Mouse (Mus musculus) thymus, adult 2 months (tissue): ENCODE data around the gene Stard10. TPM values are rescaled to one million over a fixed set of nuclear protein-coding genes. Genes with fewer than 3 reads are reported as not detected.
A peak's percentile ranks its signal among the peaks of the same experiment; 100 is the strongest.

ENCODE experiments used
- DNase-seq: peaks from one replicate; pipeline ENCODE4 v3.0.0; 2021
- H3K27ac ChIP-seq: fragments of 200-500 bp; 2 replicates; pipeline ENCODE4 v1.5.1; 2012; ENCODE audit warnings: low read length, control low read depth; ENCODE audit not compliant: control insufficient read depth, insufficient read depth
- H3K27me3 ChIP-seq: fragments of 200-500 bp; 2 replicates; pipeline ENCODE4 v1.6.1; 2012; ENCODE audit warnings: mild to moderate bottlenecking, low read length, moderate library complexity, mixed read lengths; ENCODE audit not compliant: control insufficient read depth, insufficient read depth
- H3K36me3 ChIP-seq: fragments of 200-500 bp; 2 replicates; pipeline ENCODE4 v1.6.1; 2012; ENCODE audit warnings: mild to moderate bottlenecking, low read length, moderate library complexity; ENCODE audit not compliant: control insufficient read depth, insufficient read depth
- H3K4me1 ChIP-seq: fragments of 200-500 bp; replicated peaks from 2 replicates; pipeline ENCODE4 v1.6.1; 2012; ENCODE audit warnings: low read length; ENCODE audit not compliant: control insufficient read depth, insufficient read depth
- H3K4me3 ChIP-seq: fragments of 200-500 bp; 2 replicates; pipeline ENCODE4 v1.5.1; 2012; ENCODE audit warnings: mild to moderate bottlenecking, low read length, control low read depth, moderate library complexity; ENCODE audit not compliant: control insufficient read depth, insufficient read depth
- CTCF ChIP-seq: fragments of 200-500 bp; IDR thresholded peaks from 2 replicates; pipeline ENCODE4 v1.5.1; 2012; ENCODE audit warnings: mild to moderate bottlenecking, control low read depth, low read length, moderate library complexity, borderline replicate concordance; ENCODE audit not compliant: control insufficient read depth, poor library complexity, insufficient read depth; ENCODE audit errors: extremely low read depth
- POLR2A ChIP-seq: fragments of 200-500 bp; IDR thresholded peaks from 2 replicates; pipeline ENCODE4 v1.6.1; 2012; ENCODE audit warnings: mild to moderate bottlenecking, low read length, control low read depth, moderate library complexity; ENCODE audit not compliant: control insufficient read depth, poor library complexity, insufficient read depth; ENCODE audit errors: extremely low read depth
- WGBS: fragments of 180-500 bp; shearing (Covaris S2); methylation state at CpG from one replicate; pipeline ENCODE4 v1.1.7; 2018; 5-methylcytosine and 5-hydroxymethylcytosine counted together
- polyA plus RNA-seq: library from polyadenylated mRNA; depleted of rRNA; stranded (reverse); fragments of >200 nt; gene quantifications from 2 replicates; pipeline ENCODE4 v1.2.3, GENCODE M21; 2012

Stard10 gene
- polyA plus RNA-seq, 1 experiment = 31.4 TPM

GRCm38 (mm10) chr7:101320399-101321217, 3.7 kb downstream of the Stard10 start:
- H3K4me1 ChIP-seq = peaks cover 22% of the 10 kb centered on the region
- DNase-seq = peak; percentile 42

DNA sequence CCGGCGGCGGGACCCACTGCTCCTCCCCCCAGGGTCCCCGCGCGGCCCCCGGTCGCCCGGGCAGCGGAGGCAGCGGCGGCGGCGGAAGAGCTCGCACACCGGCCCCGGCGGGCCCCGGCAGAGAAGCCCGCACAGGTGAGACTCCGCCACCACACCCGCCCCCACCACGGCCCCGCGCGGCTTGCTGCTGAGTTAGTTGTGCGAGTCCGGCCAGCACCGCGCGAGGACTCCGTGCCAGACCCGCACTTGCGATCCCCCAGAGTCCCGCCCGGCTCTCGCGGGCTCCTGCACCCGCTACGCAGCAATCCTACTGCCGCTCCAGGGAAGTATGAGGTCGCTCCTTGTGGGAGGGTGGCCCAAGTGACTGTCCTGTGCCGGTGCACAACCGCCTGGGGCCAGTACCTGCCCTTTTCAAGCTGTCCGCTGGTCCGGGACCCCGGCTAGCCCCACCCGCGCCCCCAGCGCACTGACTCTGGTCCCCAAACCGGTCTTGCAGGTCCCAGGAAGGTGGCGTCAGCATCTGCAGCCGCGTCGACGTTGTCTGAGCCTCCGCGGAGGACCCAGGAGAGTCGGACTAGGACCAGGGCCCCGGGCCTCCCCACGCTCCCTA, 4.4 kb downstream of the Stard10 start:
- Histone ChIP-seq H3K4me3 (peak overlapping the region; percentile 63), H3K36me3 (no peaks in the 10 kb centered on the region), H3K27me3 (no peaks in the 10 kb centered on the region), H3K27ac (no peak overlapping the region), H3K4me1 (peaks cover 22% of the 10 kb centered on the region)
- TF ChIP-seq CTCF (no peak), POLR2A (no peak)
- WGBS = 2% methylated on average over 55 of the region's 61 CpGs
- peak; percentile 37 for DNase-seq

More at GRCm38 (mm10) chr7:101320399-101321217, 3.7 kb downstream of the Stard10 start:
- Histone ChIP-seq H3K27ac (no peak overlapping the region), H3K4me3 (peak overlapping the region; percentile 29), H3K27me3 (no peaks in the 10 kb centered on the region), H3K36me3 (no peaks in the 10 kb centered on the region)
- no peak for TF ChIP-seq CTCF
- TF ChIP-seq POLR2A = no peak
- 6% methylated on average over 33 of the region's 37 CpGs for WGBS

DNA sequence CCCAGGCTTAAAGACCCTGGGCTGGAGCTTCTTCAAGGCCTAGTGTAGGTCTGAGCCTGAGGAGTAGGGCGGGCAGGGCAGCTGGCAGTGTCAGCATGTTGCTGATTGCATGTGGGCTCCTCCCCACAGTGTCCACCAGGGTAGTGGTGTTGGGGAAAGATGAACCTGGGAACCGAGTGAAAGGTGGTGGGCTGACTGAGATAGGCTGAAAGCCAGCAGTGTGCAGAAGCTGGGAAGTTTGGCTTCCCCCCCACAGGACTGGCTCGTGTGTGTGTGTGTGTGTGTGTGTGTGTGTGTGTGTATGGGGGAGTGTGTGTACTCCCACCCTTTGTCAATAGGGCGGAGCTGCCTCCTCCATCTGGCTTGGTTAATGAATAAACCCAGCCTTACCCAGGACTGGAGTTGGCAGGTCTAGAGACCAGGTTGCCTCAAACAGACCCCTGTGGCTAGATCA, 6.3 kb downstream of the Stard10 start:
- no peaks in the 10 kb centered on the region for H3K27me3 ChIP-seq
- H3K4me3 ChIP-seq = no peak overlapping the region
- no peak overlapping the region for H3K27ac ChIP-seq
- no peak for DNase-seq
- peaks cover 22% of the 10 kb centered on the region for H3K4me1 ChIP-seq
- WGBS = 83% methylated on average over 4 of the region's 4 CpGs
- no peaks in the 10 kb centered on the region for H3K36me3 ChIP-seq
- TF ChIP-seq CTCF (no peak), POLR2A (no peak)

DNA sequence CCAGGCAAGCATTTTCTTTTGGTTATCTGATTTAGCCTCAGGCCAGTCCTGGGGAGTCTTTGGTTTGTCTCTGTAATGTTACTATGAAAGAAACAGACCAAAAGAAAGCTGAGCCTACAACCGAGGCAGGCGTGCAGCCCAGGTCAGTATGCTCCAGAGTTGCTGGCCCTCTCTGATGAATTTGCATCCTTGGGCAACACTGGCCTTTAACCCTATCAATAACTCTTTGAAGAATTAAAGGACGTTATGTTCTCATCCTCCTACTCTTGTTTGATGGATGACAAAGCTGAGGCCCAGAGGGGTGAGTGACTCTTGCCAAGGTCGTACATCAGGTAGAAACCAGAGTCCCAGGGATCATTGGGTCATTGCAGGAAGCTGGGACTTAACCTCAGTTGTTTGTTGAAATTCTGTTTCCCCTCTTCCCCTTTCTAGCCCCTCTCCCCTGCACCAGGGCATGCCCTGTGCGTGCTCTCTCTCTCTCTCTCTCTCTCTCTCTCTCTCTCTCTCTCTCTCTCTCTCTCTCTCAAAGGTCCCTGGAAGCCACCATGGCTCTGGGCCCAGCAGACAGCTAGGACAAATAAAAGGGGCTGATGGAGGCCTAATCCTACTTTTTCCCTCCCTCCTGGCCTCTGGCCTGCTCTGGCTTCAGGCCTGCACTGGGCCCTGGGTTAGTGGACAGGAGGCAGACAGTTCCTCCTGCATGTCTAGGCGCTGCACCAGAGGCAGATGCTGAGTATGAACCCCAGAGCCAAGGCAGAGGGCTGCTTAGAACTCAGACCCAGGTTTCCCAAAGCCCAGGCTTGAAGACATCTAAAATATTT, 7.5 kb downstream of the Stard10 start:
- no peak overlapping the region for H3K4me3 ChIP-seq

GRCm38 (mm10) chr7:101326006-101326405, 9.1 kb downstream of the Stard10 start:
- Histone ChIP-seq H3K36me3 (no peaks in the 10 kb centered on the region), H3K27me3 (no peaks in the 10 kb centered on the region), H3K27ac (no peak overlapping the region), H3K4me3 (no peak overlapping the region), H3K4me1 (peaks cover 12% of the 10 kb centered on the region)
- WGBS = 92% methylated on average over 5 of the region's 5 CpGs
- TF ChIP-seq CTCF (no peak), POLR2A (no peak)
- no peak for DNase-seq

More for the DNA sequence above, 7.5 kb downstream of the Stard10 start:
- Histone ChIP-seq H3K27me3 (no peaks in the 10 kb centered on the region), H3K36me3 (no peaks in the 10 kb centered on the region), H3K4me1 (peaks cover 22% of the 10 kb centered on the region), H3K27ac (no peak overlapping the region)
- 81% methylated on average over 6 of the region's 6 CpGs for WGBS
- TF ChIP-seq CTCF (no peak), POLR2A (no peak)
- no peak for DNase-seq

DNA sequence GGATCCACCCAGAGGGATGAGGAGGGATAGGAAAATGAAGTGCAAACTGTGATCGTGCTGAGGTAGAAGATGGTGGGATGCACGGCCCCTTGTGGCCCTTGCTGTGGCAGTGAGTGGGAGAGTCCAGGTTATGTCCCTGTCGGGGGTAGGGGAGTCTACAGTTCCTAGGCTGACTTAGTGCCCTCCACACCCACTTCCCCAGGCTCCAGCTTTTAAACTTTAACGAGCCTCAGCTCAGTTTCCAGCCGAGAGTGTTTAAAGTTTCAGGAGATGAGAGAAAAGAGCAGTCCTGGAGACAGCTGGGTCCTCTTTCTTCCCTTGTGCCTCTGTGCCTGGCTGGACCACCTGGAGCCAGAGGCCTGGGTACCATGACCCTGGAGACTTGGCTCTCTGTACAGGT, 10.4 kb downstream of the Stard10 start:
- Histone ChIP-seq H3K36me3 (no peaks in the 10 kb centered on the region), H3K27me3 (no peaks in the 10 kb centered on the region), H3K4me3 (no peak overlapping the region), H3K27ac (no peak overlapping the region), H3K4me1 (peaks cover 2% of the 10 kb centered on the region)
- TF ChIP-seq POLR2A = no peak
- no peak for TF ChIP-seq CTCF
- no peak for DNase-seq
- 95% methylated on average over 5 of the region's 5 CpGs for WGBS
